Mouse (Mus musculus) right cerebral cortex, postnatal 36 days (tissue): ENCODE measurements around the gene Omp.
A peak's percentile ranks its signal among the peaks of the same experiment; 100 is the strongest.

Experiments
- DNase-seq, 2 experiments: peaks; one replicate each; pipeline ENCODE4 v3.0.0; 2022; ENCODE audit warnings: low spot score in 2 of 2, mixed read lengths in 1 of 2

Gene Omp

GRCm38 (mm10) chr7:98103002-98103941, 42.0 kb downstream of the Omp start:
- DNase-seq, result peak; percentile 64 to 67

- DNase-seq, result no peak
Measured at GRCm38 (mm10) chr7:98102488-98102887, 42.8 kb downstream of the Omp start.

DNA sequence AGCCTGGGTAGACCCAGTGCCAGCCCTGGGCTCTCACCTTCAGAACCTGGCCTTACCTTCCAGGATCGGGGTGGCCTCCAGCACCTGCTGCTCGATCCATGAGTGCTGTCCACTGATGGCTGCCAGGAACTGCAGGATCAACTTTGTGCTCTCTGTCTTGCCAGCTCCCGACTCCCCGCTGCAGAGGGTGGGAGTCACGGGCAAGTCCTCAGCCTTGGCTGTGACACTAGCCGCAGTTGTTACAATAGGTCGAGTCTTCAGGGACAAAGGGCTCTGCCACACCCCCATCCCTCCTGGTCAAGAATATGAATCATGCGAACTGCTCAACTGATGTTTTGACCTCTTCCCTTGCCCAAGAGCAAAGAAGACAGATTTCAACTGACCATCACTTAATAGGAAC, 47.7 kb downstream of the Omp start:
- DNase-seq, result no peak

DNA sequence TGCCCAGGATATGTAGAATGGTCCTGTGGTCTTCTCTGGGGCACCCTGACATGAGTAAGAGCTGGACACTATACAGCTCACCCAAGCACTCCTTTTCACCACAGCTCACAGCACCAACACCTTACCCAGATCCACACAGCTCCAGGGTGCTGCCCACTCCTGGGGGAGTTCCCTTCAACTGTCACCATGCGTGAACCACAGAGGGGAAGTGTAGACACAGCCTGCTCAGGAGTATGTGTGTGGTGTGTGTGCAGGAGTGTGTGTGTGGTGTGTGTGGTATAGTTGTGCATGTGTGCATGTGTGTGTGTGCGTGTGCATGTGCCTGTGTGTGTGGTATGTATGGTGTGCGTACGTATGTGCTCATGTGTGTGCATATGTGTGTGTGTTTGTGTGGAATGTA, 49.5 kb downstream of the Omp start:
- DNase-seq, result no peak
